Mouse (Mus musculus) ES-Bruce4 (cell line): ENCODE measurements at regions not wholly inside any gene's neighbourhood (a gene's known extent, or its start where the extent isn't known, plus 50 kb on each side); places are given as distances from the start of the nearest gene placed in this dataset.

Experiments used
- CTCF ChIP-seq: IDR thresholded peaks from one replicate; pipeline ENCODE4 v1.8.1; 2011; ENCODE audit warnings: low read depth, low read length
- POLR2A ChIP-seq: IDR thresholded peaks from one replicate; pipeline ENCODE4 v1.8.1; 2011; ENCODE audit warnings: low read length; ENCODE audit not compliant: insufficient read depth

DNA sequence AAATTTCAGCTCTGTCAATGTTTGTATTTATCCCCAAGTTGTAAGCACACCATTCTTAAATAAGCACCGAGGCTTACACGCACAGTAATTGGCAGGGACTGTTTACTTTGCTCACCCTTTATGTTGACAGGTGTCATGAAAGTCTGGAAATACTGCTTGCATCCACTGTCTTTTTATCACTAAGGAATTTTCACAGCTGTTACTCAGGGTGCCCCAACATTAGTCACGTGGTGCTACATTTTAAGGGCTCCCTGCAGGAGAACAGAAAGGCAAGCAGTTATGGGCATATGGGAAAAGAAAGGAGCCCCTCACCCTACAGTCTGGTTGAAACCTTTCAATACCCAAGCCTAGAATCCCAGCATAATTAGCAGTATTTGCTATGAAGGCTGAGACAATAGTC, 304.7 kb downstream of the Tle4 start:
- TF ChIP-seq POLR2A: no peak
- no peak for TF ChIP-seq CTCF
